Mouse (Mus musculus) adrenal gland, adult 10 weeks (tissue): ENCODE data around the gene Lrch3. TPM values are rescaled to one million over a fixed set of nuclear protein-coding genes. Genes with fewer than 3 reads are reported as not detected.

Experiments used
- polyA plus RNA-seq: library from polyadenylated mRNA; stranded (reverse); fragments of 350-450 nt; fragmentation: Illumina TruSeq; extraction: RNeasy Lipid Tissue Mini Kit (QIAGEN cat#74804); gene quantifications from one replicate; pipeline ENCODE4 v1.2.3, GENCODE M21; 2014; ENCODE audit warnings: low read depth, low replicate concordance

Gene Lrch3
- polyA plus RNA-seq, result 35.6 TPM

DNA sequence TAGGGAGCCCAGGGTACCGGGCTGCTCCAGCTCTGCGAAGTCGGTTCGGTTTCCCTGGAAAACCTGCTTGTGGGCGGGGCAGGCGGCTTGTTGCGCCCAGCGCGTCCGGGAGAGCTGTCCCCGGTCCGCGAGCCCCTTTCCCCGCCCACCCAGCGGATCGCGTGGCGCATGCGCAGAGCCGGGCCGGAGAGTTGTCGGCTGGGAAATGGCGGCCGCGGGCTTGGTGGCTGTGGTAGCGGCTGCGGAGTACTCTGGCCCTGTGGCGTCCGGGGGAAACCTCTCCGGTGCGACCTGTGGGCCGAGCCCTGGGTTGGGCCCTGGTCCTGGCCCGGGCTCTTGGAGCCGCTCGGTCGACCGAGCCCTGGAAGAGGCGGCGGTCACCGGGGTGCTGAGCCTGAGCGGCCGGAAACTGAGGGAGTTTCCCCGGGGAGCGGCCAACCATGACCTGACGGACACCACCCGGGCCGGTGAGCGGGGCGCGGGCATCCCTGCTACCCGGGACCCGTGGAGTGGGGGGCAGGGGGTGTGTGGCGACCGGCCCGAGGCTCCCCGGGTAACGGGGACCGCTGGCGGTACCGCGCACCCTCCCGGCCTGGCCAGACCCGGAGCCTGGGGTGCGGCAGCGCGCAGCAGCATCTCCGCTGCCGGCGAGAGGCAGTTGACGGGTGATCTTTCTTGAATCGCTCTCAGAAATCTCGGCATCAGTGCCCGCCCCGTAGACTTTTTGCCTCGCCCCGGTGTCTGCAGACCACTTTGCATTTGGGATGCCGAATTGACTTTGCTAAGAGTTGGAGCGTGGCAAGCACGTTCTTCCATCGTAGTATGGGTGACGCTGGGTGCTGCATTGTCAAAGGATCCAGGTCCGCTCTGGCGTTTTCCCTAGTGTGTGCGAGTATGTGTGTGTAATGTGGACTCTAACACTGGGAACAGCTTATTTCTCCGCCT lies at the start of gene Lrch3:
TSS of gene Lrch3 (plus strand) at position 164 of the 945 bp plus-strand sequence.

DNA sequence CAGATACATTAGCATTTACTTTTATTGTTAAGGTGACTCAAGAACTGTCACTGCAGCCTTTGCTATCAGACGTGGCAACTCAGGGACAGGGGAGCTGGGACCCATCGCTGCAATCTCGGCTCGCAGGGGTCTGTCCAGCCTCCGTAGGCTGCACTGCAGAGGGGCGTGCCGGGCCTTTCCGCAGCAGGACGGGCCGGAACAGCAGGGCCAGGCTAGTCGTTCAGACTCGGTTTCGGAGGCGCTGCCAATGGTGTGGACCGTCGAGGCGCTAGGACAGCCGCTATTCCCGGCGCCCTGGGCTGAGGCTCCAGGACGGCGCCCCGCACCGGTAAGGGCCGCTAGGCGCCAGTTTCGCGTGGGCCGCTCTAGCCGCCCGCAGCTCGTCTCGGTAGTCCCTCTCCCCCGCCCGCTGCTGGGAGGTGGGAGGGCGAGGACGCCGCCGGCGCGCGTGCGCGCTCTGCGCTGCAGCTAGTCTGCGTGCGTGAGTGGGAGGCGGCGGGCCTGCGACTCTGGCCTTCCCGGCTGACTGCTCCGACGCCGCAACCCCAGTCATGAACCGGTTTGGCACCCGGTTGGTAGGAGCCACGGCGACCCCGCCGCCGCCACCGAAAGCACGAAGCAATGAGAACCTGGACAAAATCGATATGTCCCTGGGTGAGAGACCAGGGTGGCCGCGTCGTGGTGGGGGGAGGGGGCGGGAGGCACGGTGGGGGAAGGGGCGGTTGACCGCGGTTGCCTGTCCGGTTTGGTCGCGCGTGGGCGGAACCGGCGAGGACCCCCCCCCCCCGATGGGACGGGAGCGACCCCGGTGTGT lies 36.4 kb upstream of the Lrch3 start, which contains the start of the genes Fyttd1 and Rubcn:
TSS of gene Fyttd1 (plus strand) at position 158 of the 814 bp plus-strand sequence.
TSS of gene Rubcn (minus strand) at position 424 of the 814 bp plus-strand sequence.

DNA sequence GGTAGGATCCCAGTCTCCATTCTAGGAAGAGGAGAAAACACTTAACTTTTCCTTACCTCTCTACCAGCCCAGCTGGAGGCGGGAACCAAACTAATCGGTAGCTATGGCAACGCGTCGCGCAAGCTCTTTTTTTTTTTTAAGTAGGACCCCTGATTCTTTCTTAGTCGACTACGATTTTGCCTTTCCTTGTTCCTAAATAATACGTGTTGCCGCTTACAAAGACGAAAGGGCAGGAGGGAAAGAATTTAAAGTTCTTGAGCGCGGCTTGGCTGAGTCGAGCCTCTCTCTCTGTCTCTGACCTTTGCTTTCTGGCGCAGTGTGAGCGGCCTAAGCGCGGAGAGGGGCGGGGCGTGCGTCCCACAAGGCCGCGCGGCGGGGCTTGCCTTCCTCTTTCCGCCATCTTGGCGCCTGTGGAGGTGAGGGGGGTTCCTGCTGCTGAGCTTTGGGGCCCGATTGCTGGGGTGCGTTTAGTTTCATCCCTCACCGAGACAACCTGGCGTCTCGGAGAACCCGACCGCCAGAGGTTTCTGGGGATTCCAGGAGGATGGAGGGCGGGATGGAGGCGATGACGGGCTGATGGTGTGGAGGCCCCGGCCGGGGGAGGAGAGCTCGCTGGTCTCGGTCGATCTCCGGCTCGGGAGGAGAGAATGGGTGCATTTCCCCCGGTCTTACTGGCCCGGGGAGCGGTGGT lies 142.3 kb downstream of the Lrch3 start, which contains the start of the genes Iqcg and Rpl35a:
TSS of gene Iqcg (minus strand) at position 124 of the 691 bp plus-strand sequence.
TSS of gene Rpl35a (plus strand) at position 359 of the 691 bp plus-strand sequence.

DNA sequence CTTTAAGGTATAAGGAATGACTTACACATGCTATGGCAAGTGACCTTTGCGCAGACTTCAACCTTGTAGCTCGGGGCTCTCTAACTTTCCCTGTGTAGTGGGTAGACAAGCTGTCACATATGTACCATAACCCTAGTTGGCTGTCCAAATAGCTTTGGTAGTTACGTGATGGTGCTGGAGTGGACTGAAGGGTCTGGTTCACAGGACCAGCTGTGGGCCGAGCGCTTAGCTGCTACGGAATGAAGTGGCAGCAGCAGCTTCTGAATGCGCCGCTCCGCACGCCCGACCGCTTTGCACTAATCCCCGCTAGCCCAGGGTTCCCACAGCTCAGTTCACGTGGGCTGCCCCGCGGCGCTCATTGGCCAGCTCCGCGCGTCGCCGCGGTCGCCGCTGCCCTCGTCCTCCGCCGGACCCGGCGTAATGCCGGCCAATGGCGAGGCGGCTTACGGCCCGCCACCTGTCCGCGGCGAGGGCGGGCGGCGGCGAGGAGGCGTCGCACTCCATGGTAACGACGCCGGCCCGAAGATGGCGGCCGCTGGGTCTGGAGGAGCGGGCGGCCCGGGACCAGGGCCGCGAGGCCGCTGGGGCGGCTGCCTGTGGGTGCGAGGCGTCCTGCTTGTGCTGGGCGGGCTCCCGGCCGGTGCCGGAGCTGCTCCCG lies 148.3 kb downstream of the Lrch3 start, which contains the start of gene Lmln:
TSS of gene Lmln (plus strand) at position 498 of the 658 bp plus-strand sequence.

Other genes with a start within 250 kb of the Lrch3 start
- gene Muc4, start 178.2 kb upstream of the Lrch3 start, polyA plus RNA-seq, result not detected
- not detected for gene Muc20, start 116.7 kb upstream of the Lrch3 start, polyA plus RNA-seq
- gene Smbd1, start 103.6 kb upstream of the Lrch3 start, polyA plus RNA-seq, result not detected
- 181 TPM for gene Fyttd1, start 36.6 kb upstream of the Lrch3 start, polyA plus RNA-seq
- 10.4 TPM for gene Rubcn, start 36.3 kb upstream of the Lrch3 start, polyA plus RNA-seq
- gene Iqcg, start 142.1 kb downstream of the Lrch3 start, polyA plus RNA-seq, result 2.4 TPM
- 944 TPM for gene Rpl35a, start 142.4 kb downstream of the Lrch3 start, polyA plus RNA-seq
- gene Lmln, start 148.4 kb downstream of the Lrch3 start, polyA plus RNA-seq, result 8.3 TPM